Mouse (Mus musculus): Measurements from ENCODE around the gene Gm10999.
"Not testable (repeated sequence)": the region's sequence is repeated elsewhere in the genome, so short reads cannot be mapped to it uniquely, and the experiment has no call there.

Gm10999 gene

DNA sequence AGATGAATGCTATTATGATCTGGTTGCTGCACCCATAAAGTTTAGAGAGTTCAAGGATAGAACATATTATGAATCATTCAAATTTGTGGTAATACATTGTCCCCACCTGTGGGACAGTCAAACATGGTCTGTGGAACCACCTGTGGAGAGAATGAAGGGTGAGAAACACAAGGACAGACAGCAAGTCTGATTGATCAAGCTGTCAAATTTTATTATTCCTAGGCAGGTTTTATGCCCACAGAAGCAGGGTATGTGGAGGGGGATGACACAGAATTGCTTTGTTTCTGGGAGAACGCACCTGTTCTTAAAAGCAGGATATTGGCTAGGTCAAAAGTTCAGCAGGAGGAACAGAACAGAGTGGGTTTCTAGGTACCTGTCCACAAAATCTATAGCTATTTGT is at the start of gene Gm10999:
Gm10999 (minus strand) TSS at position 101 of the 400 bp plus-strand sequence.
- DNase-seq (ENCODE audit: extremely low spot score), result no peak

DNA sequence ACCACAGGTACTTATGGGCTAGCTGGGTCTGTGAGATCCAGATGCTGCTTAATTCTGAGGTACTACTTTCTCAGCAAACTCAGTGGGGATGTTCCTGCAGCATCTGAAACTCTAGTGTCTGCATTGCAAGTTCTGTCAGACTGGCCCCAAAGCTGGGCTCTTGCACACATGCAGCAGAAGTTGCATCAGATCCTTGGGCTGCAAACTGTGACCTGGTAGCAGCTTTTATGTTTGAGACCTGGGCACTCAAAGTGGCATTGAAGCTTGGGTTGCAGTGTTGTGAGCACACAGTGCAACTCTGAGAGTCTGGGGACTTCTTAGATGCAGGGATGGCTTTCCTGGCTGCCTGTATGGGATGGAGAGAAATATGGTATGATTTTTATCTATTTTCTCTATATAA is 2.0 kb upstream of the Gm10999 start:
- no peak for DNase-seq (ENCODE audit: extremely low spot score)

DNA sequence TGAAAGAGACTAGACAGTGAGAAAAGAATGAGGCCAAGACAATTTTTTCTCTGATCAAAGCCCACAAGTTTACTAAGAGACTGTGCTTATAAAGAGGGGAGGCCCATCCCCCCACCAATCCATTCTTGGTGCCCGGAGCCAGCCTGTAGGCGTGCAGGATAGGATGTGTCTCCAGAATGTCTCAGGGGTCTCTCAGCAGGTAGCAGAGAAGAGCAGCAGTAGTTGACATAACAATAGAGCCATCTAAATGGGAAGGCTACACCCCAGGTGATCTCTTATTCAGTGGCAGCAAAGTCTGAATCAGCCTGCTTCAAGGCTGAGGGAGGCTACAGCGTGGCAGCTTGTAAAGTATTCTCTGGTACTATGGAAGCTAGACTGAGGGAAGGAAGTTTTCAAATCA is 15.7 kb downstream of the Gm10999 start:
- not testable (repeated sequence) for DNase-seq (ENCODE audit: extremely low spot score)

Measured in embryo, embryonic 9.5 days (tissue).